Mouse (Mus musculus) heart, embryonic 12.5 days (tissue): Measurements from ENCODE around the gene Gm21904. TPM values are rescaled to one million over a fixed set of nuclear protein-coding genes. Genes with fewer than 3 reads are reported as not detected.
"Not testable (repeated sequence)": the region's sequence is repeated elsewhere in the genome, so short reads cannot be mapped to it uniquely, and the experiment has no call there.

Experiments
- ATAC-seq: fragments of 200-750 bp; cut with Nextera tagmentation; 2 replicates; pipeline ENCODE4 v1.8.0; 2017; ENCODE audit warnings: moderate TSS enrichment, moderate library complexity; ENCODE audit not compliant: insufficient number of reproducible peaks, low FRiP score
- H3K27ac ChIP-seq: fragments of 300-500 bp; sonication (generic); 2 replicates; pipeline ENCODE4 v1.5.1; 2016; ENCODE audit warnings: mild to moderate bottlenecking, moderate library complexity; ENCODE audit not compliant: poor library complexity, severe bottlenecking
- H3K27me3 ChIP-seq: fragments of 300-500 bp; sonication (generic); replicated peaks from 2 replicates; pipeline ENCODE4 v1.6.1; 2016; ENCODE audit warnings: mild to moderate bottlenecking, moderate library complexity
- H3K36me3 ChIP-seq: fragments of 300-500 bp; sonication (generic); 2 replicates; pipeline ENCODE4 v1.6.1; 2016; ENCODE audit warnings: mild to moderate bottlenecking, moderate library complexity
- H3K4me1 ChIP-seq: fragments of 300-500 bp; sonication (generic); replicated peaks from 2 replicates; pipeline ENCODE4 v1.6.1; 2016; ENCODE audit warnings: mild to moderate bottlenecking
- H3K4me2 ChIP-seq: fragments of 300-500 bp; sonication (generic); 2 replicates; pipeline ENCODE4 v1.6.1; 2016; ENCODE audit warnings: mild to moderate bottlenecking, moderate library complexity
- H3K4me3 ChIP-seq: fragments of 300-500 bp; sonication (generic); 2 replicates; pipeline ENCODE4 v1.5.1; 2016; ENCODE audit warnings: mild to moderate bottlenecking
- H3K9ac ChIP-seq: fragments of 300-500 bp; sonication (generic); 2 replicates; pipeline ENCODE4 v1.6.1; 2016; ENCODE audit warnings: mild to moderate bottlenecking, moderate library complexity
- H3K9me3 ChIP-seq: fragments of 300-500 bp; sonication (generic); replicated peaks from 2 replicates; pipeline ENCODE4 v1.6.1; 2016; ENCODE audit warnings: mild to moderate bottlenecking, moderate library complexity
- WGBS: fragments of 180-500 bp; shearing (Covaris S2); methylation state at CpG from one replicate; pipeline ENCODE4 v1.1.7; 2016; 5-methylcytosine and 5-hydroxymethylcytosine counted together
- polyA plus RNA-seq: library from polyadenylated mRNA; unstranded; fragments of >200 nt; fragmentation: Nextera tagmentation; extraction: Ambion mirVana; gene quantifications from 2 replicates; pipeline ENCODE4 v1.2.1, GENCODE M21; 2016

Gene Gm21904
- polyA plus RNA-seq = not detected in 2 replicates

- not testable (repeated sequence) for H3K9me3 ChIP-seq, H3K27ac ChIP-seq, H3K4me2 ChIP-seq, H3K27me3 ChIP-seq, H3K36me3 ChIP-seq, H3K4me3 ChIP-seq, H3K9ac ChIP-seq, H3K4me1 ChIP-seq, ATAC-seq
- no CpG with 5 or more reads among the region's 3 CpGs for WGBS
Observed at GRCm38 (mm10) chrY:17846166-17846565, at the start of gene Gm21904. TSS of gene Gm21904 (minus strand) at chrY:17846266.

DNA sequence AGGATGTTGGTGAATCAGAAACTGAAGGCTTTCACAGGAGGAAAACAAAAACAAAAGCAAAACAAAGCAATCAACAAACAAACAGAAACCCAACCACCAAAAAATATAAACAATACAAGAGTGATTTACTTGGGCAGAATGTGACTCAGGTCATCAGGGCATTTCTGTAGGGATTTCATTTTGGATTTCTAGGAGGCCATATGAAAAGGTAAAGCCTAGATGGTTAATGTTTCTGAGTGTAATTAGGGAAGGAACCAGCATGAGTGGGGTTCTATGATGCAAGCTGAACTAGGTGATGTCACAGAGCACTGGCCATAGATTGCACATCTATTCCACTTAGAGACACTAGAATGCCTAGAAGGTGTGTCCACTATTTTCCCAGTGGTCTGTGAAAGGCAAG, 28.4 kb upstream of the Gm21904 start, which contains the start of the genes Gm20772 and Gm20831:
TSS of gene Gm20772 (plus strand) at position 301 of the 400 bp plus-strand sequence.
TSS of gene Gm20831 (plus strand) at position 301 of the 400 bp plus-strand sequence.
- ATAC-seq, H3K9ac ChIP-seq, H3K27ac ChIP-seq, H3K4me2 ChIP-seq, H3K4me1 ChIP-seq, H3K9me3 ChIP-seq, H3K4me3 ChIP-seq, H3K27me3 ChIP-seq, H3K36me3 ChIP-seq: not testable (repeated sequence)

Other genes with a start within 250 kb of the Gm21904 start
- not detected in 2 replicates for gene Gm20772, start 28.5 kb upstream of the Gm21904 start, polyA plus RNA-seq
- gene Gm20831, start 28.5 kb upstream of the Gm21904 start, polyA plus RNA-seq = not detected in 2 replicates
- not detected in 2 replicates for gene Srsy, start 91.1 kb upstream of the Gm21904 start, polyA plus RNA-seq
- not detected in 2 replicates for gene Gm21764, start 215.5 kb upstream of the Gm21904 start, polyA plus RNA-seq
- gene Ssty1, start 242.8 kb upstream of the Gm21904 start, polyA plus RNA-seq = not detected in 2 replicates